Mouse (Mus musculus) forebrain, embryonic 11.5 days (tissue): ENCODE measurements around the gene Vps9d1. TPM values are rescaled to one million over a fixed set of nuclear protein-coding genes. Genes with fewer than 3 reads are reported as not detected.

Experiments used
- ATAC-seq: fragments of 200-750 bp; cut with Nextera tagmentation; replicated peaks from 2 replicates; pipeline ENCODE4 v1.8.0; 2017; ENCODE audit warnings: moderate TSS enrichment; ENCODE audit not compliant: low FRiP score
- DNase-seq: peaks from one replicate; pipeline ENCODE4 v3.0.0-alpha.2; 2017; ENCODE audit warnings: low spot score
- H3K27ac ChIP-seq: fragments of 300-500 bp; sonication (generic); 2 replicates; pipeline ENCODE4 v1.5.1; 2014; ENCODE audit warnings: low read depth, low read length
- H3K27me3 ChIP-seq: fragments of 300-500 bp; sonication (generic); 2 replicates; pipeline ENCODE4 v1.6.1; 2014; ENCODE audit warnings: mild to moderate bottlenecking, low read length, mixed read lengths; ENCODE audit not compliant: control insufficient read depth, insufficient read depth
- H3K36me3 ChIP-seq: fragments of 300-500 bp; sonication (generic); 2 replicates; pipeline ENCODE4 v1.6.1; 2014; ENCODE audit warnings: mild to moderate bottlenecking, low read length, moderate library complexity, mixed read lengths; ENCODE audit not compliant: control insufficient read depth, insufficient read depth
- H3K4me1 ChIP-seq: fragments of 300-500 bp; sonication (generic); replicated peaks from 2 replicates; pipeline ENCODE4 v1.6.1; 2014; ENCODE audit warnings: low read length, mixed read lengths; ENCODE audit not compliant: control insufficient read depth, insufficient read depth
- H3K4me2 ChIP-seq: fragments of 300-500 bp; sonication (generic); 2 replicates; pipeline ENCODE4 v1.6.1; 2014; ENCODE audit warnings: low read depth, mild to moderate bottlenecking, low read length, moderate library complexity, mixed read lengths; ENCODE audit not compliant: severe bottlenecking
- H3K4me3 ChIP-seq: fragments of 300-500 bp; sonication (generic); 2 replicates; pipeline ENCODE4 v1.5.1; 2014; ENCODE audit warnings: low read depth, low read length
- H3K9ac ChIP-seq: fragments of 300-500 bp; sonication (generic); 2 replicates; pipeline ENCODE4 v1.6.1; 2014; ENCODE audit warnings: low read length
- H3K9me3 ChIP-seq: fragments of 300-500 bp; sonication (generic); 2 replicates; pipeline ENCODE4 v1.6.1; 2016; ENCODE audit warnings: low read length, mixed read lengths; ENCODE audit not compliant: control insufficient read depth
- WGBS: fragments of 180-500 bp; shearing (Covaris S2); extraction: QIAGEN DNeasy Blood & Tissue Kit; methylation state at CpG from one replicate; pipeline ENCODE4 v1.1.7; 2014; 5-methylcytosine and 5-hydroxymethylcytosine counted together
- polyA plus RNA-seq: library from polyadenylated mRNA; unstranded; fragments of >200 nt; fragmentation: Nextera tagmentation; extraction: Ambion mirVana; gene quantifications from 2 replicates; pipeline ENCODE4 v1.2.1, GENCODE M21; 2014

Vps9d1 gene
- polyA plus RNA-seq, 1 experiment from 2014 or later = 27.3 TPM

GRCm38 (mm10) chr8:123220917-123221316 lies 33.2 kb downstream of the Vps9d1 start:
- Histone ChIP-seq H3K4me3 (no peak overlapping the region), H3K9me3 (no peaks in the 10 kb centered on the region), H3K27ac (no peak overlapping the region), H3K27me3 (no peaks in the 10 kb centered on the region), H3K4me1 (peaks cover 9% of the 10 kb centered on the region; the same call in 1 of the 2 replicates), H3K36me3 (no peaks in the 10 kb centered on the region), H3K4me2 (no peak overlapping the region), H3K9ac (no peak overlapping the region)
- DNase-seq = no peak
- no peak for ATAC-seq
- WGBS = 92% methylated on average over 1 of the region's 1 CpGs

- no peak overlapping the region for H3K27ac ChIP-seq
- DNase-seq (no peak), ATAC-seq (no peak)
- H3K9me3 ChIP-seq = no peaks in the 10 kb centered on the region
- WGBS = 88% methylated on average over 3 of the region's 3 CpGs
- H3K4me1 ChIP-seq = peaks cover 13% of the 10 kb centered on the region; the same call in 1 of the 2 replicates
- no peaks in the 10 kb centered on the region for H3K36me3 ChIP-seq
- H3K4me3 ChIP-seq = no peak overlapping the region
- no peaks in the 10 kb centered on the region for H3K27me3 ChIP-seq
- H3K9ac ChIP-seq = no peak overlapping the region
- H3K4me2 ChIP-seq = no peak overlapping the region
Measured at GRCm38 (mm10) chr8:123215430-123215829, 38.7 kb downstream of the Vps9d1 start.

GRCm38 (mm10) chr8:123213118-123213772 lies 40.9 kb downstream of the Vps9d1 start:
- DNase-seq = no peak
- Histone ChIP-seq H3K27me3 (no peaks in the 10 kb centered on the region), H3K9me3 (no peaks in the 10 kb centered on the region), H3K36me3 (peaks cover 2% of the 10 kb centered on the region; the same call in 1 of the 2 replicates), H3K4me1 (peaks cover 13% of the 10 kb centered on the region; the same call in 1 of the 2 replicates), H3K4me2 (peak overlapping the region; percentile 94), H3K4me3 (peak overlapping the region; percentile 94), H3K27ac (peak overlapping the region; percentile 9; the same call in 1 of the 2 replicates), H3K9ac (peak overlapping the region; percentile 54)
- 24% methylated on average over 22 of the region's 22 CpGs for WGBS
- ATAC-seq = no peak; the same call in 1 of the 2 replicates

GRCm38 (mm10) chr8:123212321-123213117 lies 41.6 kb downstream of the Vps9d1 start, which contains the start of the genes Chmp1a and Spata33:
TSS of gene Chmp1a (minus strand) at chr8:123212763.
TSS of gene Spata33 (plus strand) at chr8:123212832.
- Histone ChIP-seq H3K4me2 (peak within 1 kb of the TSS; percentile 94), H3K27me3 (no peaks in the 10 kb centered on the region), H3K9ac (peak within 1 kb of the TSS; percentile 89), H3K9me3 (no peaks in the 10 kb centered on the region), H3K4me3 (peak within 1 kb of the TSS; percentile 94), H3K27ac (peak within 1 kb of the TSS; percentile 9; the same call in 1 of the 2 replicates), H3K4me1 (peaks cover 13% of the 10 kb centered on the region; the same call in 1 of the 2 replicates), H3K36me3 (peaks cover 2% of the 10 kb centered on the region; the same call in 1 of the 2 replicates)
- DNase-seq (peak; percentile 99), ATAC-seq (peak; percentile 98)
- 1% methylated on average over 76 of the region's 76 CpGs for WGBS

GRCm38 (mm10) chr8:123211876-123212275 lies 42.3 kb downstream of the Vps9d1 start:
- Histone ChIP-seq H3K27me3 (no peaks in the 10 kb centered on the region), H3K27ac (no peak overlapping the region), H3K36me3 (peaks cover 2% of the 10 kb centered on the region; the same call in 1 of the 2 replicates), H3K9me3 (no peaks in the 10 kb centered on the region), H3K9ac (peak overlapping the region; percentile 89), H3K4me1 (peaks cover 13% of the 10 kb centered on the region; the same call in 1 of the 2 replicates), H3K4me2 (peak overlapping the region; percentile 94), H3K4me3 (peak overlapping the region; percentile 94)
- WGBS = 56% methylated on average over 10 of the region's 10 CpGs
- DNase-seq (no peak), ATAC-seq (no peak)

- no peaks in the 10 kb centered on the region for H3K27me3 ChIP-seq
- no peaks in the 10 kb centered on the region for H3K9me3 ChIP-seq
- no peak overlapping the region for H3K9ac ChIP-seq
- DNase-seq (no peak), ATAC-seq (no peak)
- no peaks in the 10 kb centered on the region; the same call in 1 of the 2 replicates for H3K36me3 ChIP-seq
- no peak overlapping the region for H3K4me3 ChIP-seq
- no peak overlapping the region for H3K4me2 ChIP-seq
- no peaks in the 10 kb centered on the region for H3K4me1 ChIP-seq
- 94% methylated on average over 3 of the region's 3 CpGs for WGBS
- H3K27ac ChIP-seq = no peak overlapping the region
Measured at GRCm38 (mm10) chr8:123203571-123203970, 50.6 kb downstream of the Vps9d1 start.

DNA sequence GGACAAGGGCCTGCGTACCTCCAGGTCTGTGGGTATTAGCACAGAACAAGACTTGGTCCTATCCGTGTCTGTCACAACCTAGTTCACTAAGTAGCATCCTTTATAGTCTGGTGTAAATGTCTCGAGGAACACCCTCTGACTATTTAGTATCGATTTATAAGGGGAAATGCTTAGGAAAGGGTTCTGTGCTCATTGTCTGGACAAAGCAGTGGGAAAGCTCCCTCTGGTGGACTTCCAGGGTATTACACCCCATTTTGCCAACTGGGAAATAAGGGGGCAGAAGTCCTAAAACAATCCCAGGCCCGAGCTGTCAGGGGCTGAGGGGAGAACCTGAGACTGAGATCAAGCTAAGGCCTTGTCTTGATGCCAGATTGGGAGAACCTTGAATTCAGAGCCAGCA lies 51.9 kb downstream of the Vps9d1 start:
- no peak overlapping the region for H3K4me2 ChIP-seq
- H3K9me3 ChIP-seq = no peaks in the 10 kb centered on the region
- no peak overlapping the region for H3K9ac ChIP-seq
- H3K27ac ChIP-seq = no peak overlapping the region
- H3K4me3 ChIP-seq = no peak overlapping the region
- DNase-seq (peak; percentile 85), ATAC-seq (no peak)
- no peaks in the 10 kb centered on the region; the same call in 1 of the 2 replicates for H3K36me3 ChIP-seq
- WGBS = 27% methylated on average over 5 of the region's 5 CpGs
- H3K4me1 ChIP-seq = no peaks in the 10 kb centered on the region
- no peaks in the 10 kb centered on the region for H3K27me3 ChIP-seq

DNA sequence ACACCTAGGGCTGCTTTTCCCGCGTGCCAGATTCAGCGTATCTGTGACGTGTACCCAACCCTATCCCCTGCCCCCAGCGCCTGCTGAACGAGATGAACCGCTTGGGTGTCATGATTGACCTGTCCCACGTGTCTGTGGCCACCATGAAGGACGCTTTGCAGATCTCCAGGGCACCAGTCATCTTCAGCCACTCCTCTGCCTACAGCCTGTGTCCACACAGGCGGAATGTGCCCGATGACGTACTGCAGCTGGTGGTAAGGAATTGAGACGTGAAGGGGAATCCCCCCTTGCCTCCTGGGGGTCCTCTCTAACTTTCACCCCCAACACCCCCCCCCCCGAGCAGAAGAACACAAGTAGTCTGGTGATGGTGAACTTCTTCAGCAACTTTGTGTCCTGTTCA lies 54.3 kb downstream of the Vps9d1 start:
- Histone ChIP-seq H3K4me1 (no peaks in the 10 kb centered on the region), H3K9me3 (no peaks in the 10 kb centered on the region), H3K9ac (no peak overlapping the region), H3K4me3 (no peak overlapping the region), H3K27me3 (no peaks in the 10 kb centered on the region), H3K4me2 (no peak overlapping the region), H3K36me3 (no peaks in the 10 kb centered on the region), H3K27ac (no peak overlapping the region)
- WGBS = 77% methylated on average over 14 of the region's 14 CpGs
- DNase-seq = no peak
- ATAC-seq = no peak
